Mouse (Mus musculus) stomach, postnatal 0 days (tissue): ENCODE data around the gene Mill2. TPM values are rescaled to one million over a fixed set of nuclear protein-coding genes. Genes with fewer than 3 reads are reported as not detected.
A peak's percentile ranks its signal among the peaks of the same experiment; 100 is the strongest.

ENCODE experiments used
- ATAC-seq: fragments of 200-750 bp; cut with Nextera tagmentation; 2 replicates; pipeline ENCODE4 v1.8.0; 2017; ENCODE audit not compliant: low FRiP score, low TSS enrichment
- DNase-seq: peaks from one replicate; pipeline ENCODE4 v3.0.0-alpha.2; 2016; ENCODE audit warnings: low spot score
- H3K27ac ChIP-seq: fragments of 300-500 bp; sonication (generic); replicated peaks from 2 replicates; pipeline ENCODE4 v1.5.1; 2014; ENCODE audit warnings: mild to moderate bottlenecking, control low read depth
- H3K27me3 ChIP-seq: fragments of 300-500 bp; sonication (generic); 2 replicates; pipeline ENCODE4 v1.6.1; 2014; ENCODE audit warnings: low read length; ENCODE audit not compliant: control insufficient read depth, insufficient read depth
- H3K36me3 ChIP-seq: fragments of 300-500 bp; sonication (generic); 2 replicates; pipeline ENCODE4 v1.6.1; 2014; ENCODE audit warnings: low read length, mixed read lengths; ENCODE audit not compliant: control insufficient read depth, insufficient read depth
- H3K4me1 ChIP-seq: fragments of 300-500 bp; sonication (generic); replicated peaks from 2 replicates; pipeline ENCODE4 v1.6.1; 2014; ENCODE audit warnings: antibody characterized with exemption; ENCODE audit not compliant: control insufficient read depth, insufficient read depth
- H3K4me2 ChIP-seq: fragments of 300-500 bp; sonication (generic); replicated peaks from 2 replicates; pipeline ENCODE4 v1.6.1; 2014; ENCODE audit warnings: low read depth, mild to moderate bottlenecking, control low read depth, moderate library complexity
- H3K4me3 ChIP-seq: fragments of 300-500 bp; sonication (generic); 2 replicates; pipeline ENCODE4 v1.5.1; 2014; ENCODE audit warnings: low read depth, low read length, control low read depth
- H3K9ac ChIP-seq: fragments of 300-500 bp; sonication (generic); 2 replicates; pipeline ENCODE4 v1.6.1; 2014; ENCODE audit warnings: mild to moderate bottlenecking, low read length, control low read depth, mixed read lengths
- H3K9me3 ChIP-seq: fragments of 300-500 bp; sonication (generic); 2 replicates; pipeline ENCODE4 v1.6.1; 2016; ENCODE audit warnings: low read length; ENCODE audit not compliant: control insufficient read depth
- CTCF ChIP-seq: IDR thresholded peaks from 2 replicates; pipeline ENCODE4 v1.5.1; 2016; ENCODE audit warnings: antibody characterized with exemption, low read depth, mild to moderate bottlenecking, moderate library complexity
- EP300 ChIP-seq: optimal IDR thresholded peaks from 2 replicates; pipeline ENCODE3; 2016; ENCODE audit warnings: antibody characterized with exemption
- WGBS: fragments of 180-500 bp; shearing (Covaris S2); extraction: QIAGEN DNeasy Blood & Tissue Kit; methylation state at CpG from one replicate; pipeline ENCODE4 v1.1.7; 2014; 5-methylcytosine and 5-hydroxymethylcytosine counted together
- polyA plus RNA-seq: library from polyadenylated mRNA; unstranded; fragments of >200 nt; fragmentation: Nextera tagmentation; extraction: Ambion mirVana; gene quantifications from 2 replicates; pipeline ENCODE4 v1.2.1, GENCODE M21; 2015

Mill2 gene
- polyA plus RNA-seq, 1 experiment from 2014 or later, result 1.3 TPM

GRCm38 (mm10) chr7:18878691-18879090 is 38.9 kb downstream of the Mill2 start:
- H3K27ac ChIP-seq, result no peak overlapping the region
- H3K9me3 ChIP-seq, result no peaks in the 10 kb centered on the region
- H3K4me1 ChIP-seq, result no peaks in the 10 kb centered on the region
- no peak for ATAC-seq
- H3K36me3 ChIP-seq, result no peaks in the 10 kb centered on the region
- no peak overlapping the region for H3K4me2 ChIP-seq
- H3K4me3 ChIP-seq, result no peak overlapping the region
- no peak overlapping the region for H3K9ac ChIP-seq
- 54% methylated on average over 7 of the region's 7 CpGs for WGBS
- no peaks in the 10 kb centered on the region for H3K27me3 ChIP-seq
- no peak for DNase-seq
- TF ChIP-seq CTCF (no peak), EP300 (no peak)

DNA sequence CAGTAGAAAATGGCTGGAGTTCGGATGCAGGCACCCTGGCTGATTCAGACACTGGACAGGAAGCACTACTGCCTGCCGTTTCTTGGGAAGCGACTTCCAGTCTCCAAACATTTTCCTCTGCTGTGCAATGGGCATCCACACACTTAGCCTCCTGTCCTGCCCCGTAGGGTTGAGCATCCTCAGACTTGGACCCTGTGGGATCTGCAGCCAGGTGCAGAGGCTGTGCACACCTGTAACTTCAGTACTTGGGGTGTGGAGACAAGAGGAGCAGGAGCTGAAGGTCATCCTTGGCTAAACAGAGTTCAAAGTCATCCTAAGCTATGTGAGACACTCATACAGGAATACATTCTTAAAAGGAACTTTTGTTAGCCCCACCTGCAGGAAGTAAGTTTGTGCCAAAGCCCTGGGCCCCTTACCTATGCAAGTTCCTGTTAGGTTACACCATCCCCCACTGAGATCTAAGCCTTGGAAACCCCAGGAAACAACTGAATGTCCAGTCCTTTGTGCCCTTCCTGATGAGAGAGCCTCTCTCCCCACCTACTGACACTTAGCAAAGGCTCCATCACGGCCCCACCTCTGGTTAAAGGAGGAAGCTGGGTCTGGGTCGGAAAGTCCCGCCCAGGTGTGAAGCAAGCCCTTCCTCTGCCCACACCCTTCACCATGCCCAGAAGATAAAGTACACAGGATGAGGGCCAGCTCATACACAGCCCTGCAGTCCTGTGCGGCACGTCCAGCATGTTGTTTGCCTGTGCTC is 44.4 kb downstream of the Mill2 start:
- Histone ChIP-seq H3K27ac (peak overlapping the region; percentile 74), H3K27me3 (no peaks in the 10 kb centered on the region), H3K36me3 (no peaks in the 10 kb centered on the region), H3K4me2 (peak overlapping the region; percentile 31), H3K9ac (peak overlapping the region; percentile 41; the same call in 1 of the 2 replicates), H3K4me1 (no peaks in the 10 kb centered on the region), H3K4me3 (no peak overlapping the region; the same call in 1 of the 2 replicates), H3K9me3 (no peaks in the 10 kb centered on the region)
- ATAC-seq, result peak; percentile 86
- 41% methylated on average over 9 of the region's 9 CpGs for WGBS
- DNase-seq, result peak; percentile 55
- TF ChIP-seq CTCF (no peak), EP300 (no peak)

DNA sequence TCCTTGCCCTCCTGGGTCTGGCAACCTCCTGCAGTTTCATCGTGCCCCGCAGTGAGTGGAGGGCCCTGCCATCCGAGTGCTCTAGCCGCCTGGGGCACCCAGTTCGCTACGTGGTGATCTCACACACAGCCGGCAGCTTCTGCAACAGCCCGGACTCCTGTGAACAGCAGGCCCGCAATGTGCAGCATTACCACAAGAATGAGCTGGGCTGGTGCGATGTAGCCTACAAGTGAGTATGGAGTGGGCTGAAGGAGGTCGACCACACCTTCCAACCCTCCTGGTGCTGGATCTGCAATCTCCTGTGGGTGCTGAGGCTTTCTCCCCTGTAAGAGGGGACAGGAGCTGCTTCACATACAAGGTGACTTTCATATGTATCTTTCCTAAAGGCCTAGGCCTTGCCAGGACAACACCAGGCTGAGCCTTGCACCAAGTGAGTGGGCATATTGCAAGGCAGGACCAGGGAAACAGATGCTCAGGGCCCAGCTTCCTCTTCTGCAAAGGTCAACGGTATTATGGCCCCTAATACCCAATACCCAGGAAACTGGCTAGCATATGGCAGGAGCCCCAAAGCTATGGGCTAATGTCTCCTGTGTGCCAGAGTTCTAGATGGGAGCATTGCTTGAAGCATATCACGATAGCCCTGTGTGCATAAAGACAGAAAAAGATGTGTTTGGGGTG is 45.1 kb downstream of the Mill2 start:
- Histone ChIP-seq H3K9ac (peak overlapping the region; percentile 41; the same call in 1 of the 2 replicates), H3K36me3 (no peaks in the 10 kb centered on the region), H3K4me2 (peak overlapping the region; percentile 31), H3K4me1 (no peaks in the 10 kb centered on the region), H3K27me3 (no peaks in the 10 kb centered on the region), H3K27ac (peak overlapping the region; percentile 74), H3K9me3 (no peaks in the 10 kb centered on the region), H3K4me3 (no peak overlapping the region; the same call in 1 of the 2 replicates)
- no peak for TF ChIP-seq EP300
- TF ChIP-seq CTCF, result no peak
- peak; percentile 46 for DNase-seq
- 43% methylated on average over 13 of the region's 13 CpGs for WGBS
- ATAC-seq, result peak; percentile 43; the same call in 1 of the 2 replicates

- ATAC-seq, result no peak
- Histone ChIP-seq H3K4me3 (no peak overlapping the region), H3K27me3 (no peaks in the 10 kb centered on the region), H3K9ac (no peak overlapping the region), H3K9me3 (no peaks in the 10 kb centered on the region), H3K27ac (no peak overlapping the region), H3K4me1 (no peaks in the 10 kb centered on the region), H3K4me2 (no peak overlapping the region), H3K36me3 (no peaks in the 10 kb centered on the region)
- 95% methylated on average over 1 of the region's 1 CpGs for WGBS
- DNase-seq, result no peak
- TF ChIP-seq EP300 (no peak), CTCF (no peak)
Measured at GRCm38 (mm10) chr7:18886963-18887362, 47.2 kb downstream of the Mill2 start.

DNA sequence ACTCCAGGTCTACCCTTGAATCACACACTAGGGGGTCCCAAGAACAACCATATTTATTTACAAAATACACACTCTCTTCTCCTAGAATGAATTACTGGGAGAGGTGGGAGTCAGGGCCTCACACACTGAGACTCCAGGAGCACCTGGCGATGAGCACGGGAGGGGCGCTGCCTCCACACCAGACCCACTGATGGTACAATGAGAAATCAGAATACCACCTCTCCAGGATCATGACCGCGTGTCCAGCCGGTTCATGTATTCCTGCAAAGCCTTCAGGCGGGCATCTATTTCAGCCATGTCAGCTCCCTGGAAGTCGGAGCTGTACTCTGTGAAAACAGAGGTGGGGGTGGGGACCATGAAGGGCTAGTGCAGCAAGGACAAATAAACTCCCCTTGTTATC is 51.1 kb downstream of the Mill2 start:
- ATAC-seq, result no peak
- Histone ChIP-seq H3K9me3 (no peaks in the 10 kb centered on the region), H3K9ac (no peak overlapping the region), H3K27me3 (no peaks in the 10 kb centered on the region), H3K4me1 (no peaks in the 10 kb centered on the region), H3K36me3 (no peaks in the 10 kb centered on the region), H3K4me3 (no peak overlapping the region), H3K27ac (no peak overlapping the region), H3K4me2 (no peak overlapping the region)
- no peak for DNase-seq
- TF ChIP-seq EP300, result no peak
- no peak for TF ChIP-seq CTCF
- 94% methylated on average over 8 of the region's 8 CpGs for WGBS
